Mouse (Mus musculus): ENCODE data around the gene Acox3.

DNA sequence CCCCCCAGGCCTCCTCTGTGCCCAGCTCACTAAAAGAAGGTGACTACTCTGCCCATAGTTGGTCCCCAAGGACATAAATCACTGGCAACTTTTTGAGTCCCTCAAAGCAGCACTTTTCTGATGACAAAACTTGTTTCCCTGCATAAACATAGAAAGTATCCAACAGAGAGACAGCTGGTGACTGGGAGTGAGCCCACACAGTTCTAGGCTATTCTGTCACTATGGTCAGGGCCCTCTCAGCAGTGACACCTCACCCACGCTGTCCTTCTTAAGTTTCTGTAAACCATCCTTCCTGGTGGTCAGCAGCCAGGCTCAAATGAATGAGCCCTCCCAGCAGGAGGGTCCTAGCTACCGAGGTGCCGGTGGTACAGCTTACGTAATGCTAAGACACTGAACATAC, 16.2 kb upstream of the Acox3 start:
- TF ChIP-seq CTCF (IDR thresholded peaks at IDR 0.05; ENCODE audit: borderline replicate concordance, extremely low read depth, insufficient read depth, insufficient read length) (no peak), POLR2A (IDR thresholded peaks at IDR 0.05; ENCODE audit: borderline replicate concordance, extremely low read depth, insufficient read depth, insufficient read length, poor library complexity, severe bottlenecking) (no peak)

Data from brain, embryonic 14.5 days (tissue).